Mouse (Mus musculus): ENCODE measurements around the gene Gm10037.
A peak's percentile ranks its signal among the peaks of the same experiment; 100 is the strongest.
"Not testable (repeated sequence)": the region's sequence is repeated elsewhere in the genome, so short reads cannot be mapped to it uniquely, and the experiment has no call there.

Gm10037 gene

GRCm38 (mm10) chr13:67830911-67831336, at the start of gene Gm10037:
Gene Gm10037, plus strand, starts transcription at chr13:67831106.
- DNase-seq, result peak; percentile 69

- DNase-seq, result no peak
Observed at GRCm38 (mm10) chr13:67791921-67792455, 38.9 kb upstream of the Gm10037 start.

GRCm38 (mm10) chr13:67798618-67799017, 32.3 kb upstream of the Gm10037 start:
- no peak for DNase-seq

- not testable (repeated sequence) for DNase-seq
Observed at GRCm38 (mm10) chr13:67799151-67799550, 31.8 kb upstream of the Gm10037 start.

GRCm38 (mm10) chr13:67811651-67812210, 19.2 kb upstream of the Gm10037 start:
- DNase-seq, result no peak

GRCm38 (mm10) chr13:67812961-67813709, 17.8 kb upstream of the Gm10037 start:
- DNase-seq, result no peak

- DNase-seq, result peak; percentile 79
Observed at GRCm38 (mm10) chr13:67813710-67814660, 16.9 kb upstream of the Gm10037 start, which contains the start of gene Zfp273. Gene Zfp273, plus strand, starts transcription at chr13:67813740.

- no peak for DNase-seq
Observed at GRCm38 (mm10) chr13:67818636-67819035, 12.3 kb upstream of the Gm10037 start.

GRCm38 (mm10) chr13:67833137-67833536, 2.2 kb downstream of the Gm10037 start:
- not testable (repeated sequence) for DNase-seq

- no peak for DNase-seq
Observed at GRCm38 (mm10) chr13:67843775-67844118, 12.8 kb downstream of the Gm10037 start.

GRCm38 (mm10) chr13:67844119-67844852, 13.4 kb downstream of the Gm10037 start:
- DNase-seq, result peak; percentile 68

- DNase-seq, result no peak
Observed at GRCm38 (mm10) chr13:67844853-67845194, 13.9 kb downstream of the Gm10037 start.

- no peak for DNase-seq
Observed at GRCm38 (mm10) chr13:67850361-67850760, 19.5 kb downstream of the Gm10037 start.

GRCm38 (mm10) chr13:67853130-67853529, 22.2 kb downstream of the Gm10037 start:
- DNase-seq, result no peak

GRCm38 (mm10) chr13:67853983-67854382, 23.1 kb downstream of the Gm10037 start:
- no peak for DNase-seq

- DNase-seq, result no peak
Observed at GRCm38 (mm10) chr13:67857317-67857716, 26.4 kb downstream of the Gm10037 start.

GRCm38 (mm10) chr13:67862508-67862907, 31.6 kb downstream of the Gm10037 start:
- DNase-seq, result no peak

- DNase-seq, result no peak
Observed at GRCm38 (mm10) chr13:67863026-67863425, 32.1 kb downstream of the Gm10037 start, which contains the start of gene BC048507. Gene BC048507, plus strand, starts transcription at chr13:67863326.

- DNase-seq, result no peak
Observed at GRCm38 (mm10) chr13:67864764-67865350, 34.0 kb downstream of the Gm10037 start.

- peak; percentile 26 for DNase-seq
Observed at GRCm38 (mm10) chr13:67867899-67868298, 37.0 kb downstream of the Gm10037 start.

GRCm38 (mm10) chr13:67876049-67876698, 45.3 kb downstream of the Gm10037 start:
- DNase-seq, result not testable (repeated sequence)

Data from kidney, postnatal 10 days (tissue).